Mouse (Mus musculus) B cell, adult 62 days (primary cell): Measurements from ENCODE around the gene Fstl1. TPM values are rescaled to one million over a fixed set of nuclear protein-coding genes. Genes with fewer than 3 reads are reported as not detected.

Source experiments
- total RNA-seq: library from RNA; stranded (reverse); gene quantifications from 4 replicates; pipeline ENCODE4 v1.2.4, GENCODE M21; 2023

Fstl1 gene
- total RNA-seq: 0.63 to 5.0 TPM (median 1.6 TPM) in 3 of 4 replicates, not detected in the other

DNA sequence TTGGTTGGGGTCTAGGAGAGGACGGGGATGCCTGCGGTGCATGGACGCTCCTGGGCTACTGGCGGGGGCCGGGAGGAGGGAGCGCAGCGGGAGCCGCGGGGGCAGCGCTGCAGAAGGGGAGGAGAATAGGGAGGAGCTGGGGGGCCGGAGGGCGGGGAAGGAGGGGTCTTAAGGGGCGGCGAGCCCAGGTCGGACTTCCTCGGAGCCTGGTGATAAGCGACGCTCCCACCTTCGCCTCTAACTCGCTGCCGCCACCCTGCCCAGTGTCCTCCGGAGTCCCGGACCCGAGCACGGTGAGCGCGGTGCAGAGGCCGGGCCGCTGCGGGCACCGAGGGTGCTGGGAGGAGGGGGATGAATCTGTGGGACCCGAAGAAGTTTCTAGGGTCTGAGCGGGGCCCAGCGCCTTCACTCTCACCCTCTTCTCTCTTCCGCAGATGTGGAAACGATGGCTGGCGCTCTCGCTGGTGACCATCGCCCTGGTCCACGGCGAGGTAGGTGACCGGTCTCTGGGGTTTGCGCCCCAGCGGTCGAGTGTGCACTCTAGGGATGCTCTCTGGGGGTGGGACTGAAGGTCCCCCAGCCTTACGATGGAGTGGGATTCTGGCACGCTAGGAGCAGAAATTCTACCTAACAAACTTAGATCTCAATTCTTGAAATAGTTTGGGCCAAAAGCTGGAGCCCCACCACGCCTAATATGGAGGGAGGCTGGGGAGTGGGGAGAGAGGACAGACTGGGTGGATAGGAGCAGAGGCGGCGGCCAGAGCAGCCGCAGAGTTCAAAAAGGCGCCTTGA is at the start of gene Fstl1:
Gene Fstl1 (plus strand): TSS at position 14 of the 792 bp plus-strand sequence.

DNA sequence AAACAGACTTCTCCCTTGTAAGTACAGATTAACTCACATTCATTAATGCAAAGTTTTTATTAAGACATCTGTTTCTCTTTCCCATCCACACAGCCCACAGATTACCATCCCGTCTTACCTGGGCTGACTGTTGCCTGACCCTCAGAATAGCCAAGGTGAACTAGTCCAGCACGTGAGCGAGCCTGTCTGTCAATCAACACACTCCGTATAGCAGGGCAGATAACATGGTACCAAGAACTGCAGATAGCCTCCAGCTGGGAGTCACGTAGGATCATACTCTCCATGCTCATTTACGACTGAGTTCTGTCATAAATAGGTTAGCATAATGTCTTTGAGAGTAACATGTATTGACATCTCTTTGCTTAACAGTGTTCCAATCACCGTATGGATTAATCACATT is 84.4 kb downstream of the Fstl1 start, which contains the start of gene Gm36028:
Gene Gm36028 (minus strand): TSS at position 118 of the 400 bp plus-strand sequence.

DNA sequence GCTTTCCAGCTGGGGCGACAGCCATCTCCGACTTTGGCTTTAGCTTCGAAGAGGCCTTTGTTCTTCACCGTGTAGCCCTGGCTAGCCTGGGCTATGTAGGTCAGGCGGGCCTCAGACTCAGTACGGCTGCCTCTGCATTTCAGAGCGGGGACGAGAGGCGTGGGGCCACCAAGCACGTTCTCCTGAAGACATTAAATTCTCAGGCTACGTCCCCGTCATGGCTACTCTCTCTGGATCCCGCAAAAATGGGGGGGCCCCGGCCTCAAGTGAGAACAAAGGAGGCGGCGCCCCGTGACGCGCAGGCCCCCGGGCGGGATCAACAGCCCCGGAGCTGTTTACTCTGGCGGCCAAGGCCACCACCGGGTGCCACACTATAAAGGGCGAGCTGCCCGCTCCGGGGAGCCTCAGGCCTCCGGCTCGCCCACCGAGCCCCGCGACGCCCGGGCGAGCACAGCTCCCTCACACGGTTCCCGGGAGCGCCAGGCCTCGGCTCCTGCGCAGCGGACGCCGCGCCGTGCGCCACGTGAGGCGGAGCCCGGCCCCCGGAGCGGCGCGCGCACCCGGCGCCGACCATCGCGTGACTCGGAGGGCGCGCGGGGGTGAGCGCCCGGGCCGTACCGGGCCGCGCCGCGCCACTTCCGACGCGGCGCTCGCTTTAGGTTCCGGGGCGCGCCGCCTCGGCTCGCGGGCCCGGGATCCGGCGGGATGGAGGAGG is 91.3 kb downstream of the Fstl1 start, which contains the start of gene Lrrc58:
Gene Lrrc58 (plus strand): TSS at position 599 of the 715 bp plus-strand sequence.

Other genes with a start within 250 kb of the Fstl1 start
- 15.0 to 16.0 TPM (median 15.6 TPM) in 4 replicates for gene Gtf2e1, start 237.1 kb upstream of the Fstl1 start, total RNA-seq
- gene Rabl3, start 237.0 kb upstream of the Fstl1 start, total RNA-seq: 15.1 to 17.6 TPM (median 16.9 TPM) in 4 replicates
- 0.38 to 1.1 TPM in 2 of 4 replicates, not detected in the others for gene Hgd, start 196.7 kb upstream of the Fstl1 start, total RNA-seq
- gene Ndufb4, start 122.4 kb upstream of the Fstl1 start, total RNA-seq: 26.1 to 42.6 TPM (median 38.3 TPM) in 4 replicates
- not detected in 4 replicates for gene Gm36028, start 84.3 kb downstream of the Fstl1 start, total RNA-seq
- 31.4 to 34.3 TPM (median 32.5 TPM) in 4 replicates for gene Lrrc58, start 91.5 kb downstream of the Fstl1 start, total RNA-seq
- gene Gpr156, start 139.6 kb downstream of the Fstl1 start, total RNA-seq: 3.7 to 5.0 TPM (median 4.6 TPM) in 4 replicates